Mouse (Mus musculus): ENCODE measurements around the gene Acrv1. TPM values are rescaled to one million over a fixed set of nuclear protein-coding genes. Genes with fewer than 3 reads are reported as not detected.
"Not testable (repeated sequence)": the region's sequence is repeated elsewhere in the genome, so short reads cannot be mapped to it uniquely, and the experiment has no call there.

Gene Acrv1
- polyA plus RNA-seq (2014; fragmentation: Nextera tagmentation; extraction: Ambion mirVana): not detected in 2 replicates

DNA sequence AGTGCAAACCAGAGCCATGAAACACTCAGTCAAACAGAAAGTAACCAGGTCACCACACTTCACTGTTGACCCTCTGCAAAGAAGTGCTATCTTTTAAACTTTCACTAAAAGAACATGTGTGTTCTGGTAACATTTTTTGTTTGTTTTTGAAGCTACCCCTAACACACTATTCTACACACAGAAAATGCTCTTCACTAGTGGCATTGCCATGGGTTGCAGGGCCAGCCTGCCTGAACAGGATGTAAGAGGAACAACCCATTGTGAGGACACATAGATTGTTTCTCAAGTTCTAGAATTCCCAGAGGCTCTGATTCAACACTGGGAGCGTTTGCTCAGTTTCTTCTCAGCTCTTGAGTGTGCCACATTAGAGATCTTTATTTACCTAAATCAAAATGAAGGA is at the start of gene Acrv1:
TSS of gene Acrv1 (plus strand) at position 301 of the 400 bp plus-strand sequence.
- no peaks in the 10 kb centered on the region for H3K36me3 ChIP-seq (ENCODE audit: control insufficient read depth, insufficient read depth, low read length)
- ATAC-seq (ENCODE audit: insufficient number of reproducible peaks, low FRiP score, low TSS enrichment, low read depth) (no peak), DNase-seq (ENCODE audit: low spot score) (no peak)
- H3K27ac ChIP-seq (replicated peaks; ENCODE audit: low read depth, low read length): no peak within 1 kb of the TSS
- no peaks in the 10 kb centered on the region for H3K4me1 ChIP-seq (ENCODE audit: control insufficient read depth, insufficient read depth, low read length)
- no peak within 1 kb of the TSS for H3K4me3 ChIP-seq (ENCODE audit: low read depth, low read length)
- H3K4me2 ChIP-seq (ENCODE audit: low read depth, severe bottlenecking): no peak within 1 kb of the TSS
- no peaks in the 10 kb centered on the region for H3K27me3 ChIP-seq (ENCODE audit: control insufficient read depth, insufficient read depth, low read length)
- H3K9ac ChIP-seq (ENCODE audit: low read length): no peak within 1 kb of the TSS
- WGBS: 65% methylated on average over 1 of the region's 1 CpGs
- H3K9me3 ChIP-seq (ENCODE audit: control insufficient read depth, low read length): no peaks in the 10 kb centered on the region

GRCm38 (mm10) chr9:36643276-36643675 is 49.7 kb upstream of the Acrv1 start, which contains the start of gene A630095E13Rik:
Gene A630095E13Rik, minus strand, starts transcription at chr9:36643376.
- 65% methylated on average over 3 of the region's 3 CpGs for WGBS
- not testable (repeated sequence) for H3K4me3 ChIP-seq (ENCODE audit: low read depth, low read length); H3K27ac ChIP-seq (replicated peaks; ENCODE audit: low read depth, low read length); H3K36me3 ChIP-seq (ENCODE audit: control insufficient read depth, insufficient read depth, low read length); DNase-seq (ENCODE audit: low spot score); H3K4me2 ChIP-seq (ENCODE audit: low read depth, severe bottlenecking); ATAC-seq (ENCODE audit: insufficient number of reproducible peaks, low FRiP score, low TSS enrichment, low read depth); H3K4me1 ChIP-seq (ENCODE audit: control insufficient read depth, insufficient read depth, low read length); H3K9ac ChIP-seq (ENCODE audit: low read length); H3K9me3 ChIP-seq (ENCODE audit: control insufficient read depth, low read length); H3K27me3 ChIP-seq (ENCODE audit: control insufficient read depth, insufficient read depth, low read length)

DNA sequence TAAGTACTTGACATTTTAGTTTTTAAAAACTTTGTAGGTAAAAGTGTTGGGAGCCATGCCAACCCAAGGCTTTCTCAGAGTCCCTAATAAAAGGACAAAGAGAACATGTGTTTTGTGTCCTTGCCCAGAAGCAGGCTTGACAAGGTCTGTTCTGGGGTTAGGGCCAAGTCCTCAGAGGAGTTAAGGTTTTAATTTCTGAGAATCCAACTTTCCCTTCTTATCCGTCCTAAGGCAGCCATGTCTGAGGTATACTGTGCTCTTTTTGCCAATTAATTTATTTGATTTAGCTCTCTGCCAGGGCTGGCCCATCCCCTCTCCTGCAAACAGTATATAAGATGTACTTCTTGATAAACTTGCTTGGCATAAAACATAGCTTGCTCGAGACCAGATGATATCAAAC is 11.6 kb upstream of the Acrv1 start:
- Histone ChIP-seq H3K9ac (ENCODE audit: low read length) (no peak overlapping the region), H3K27me3 (ENCODE audit: control insufficient read depth, insufficient read depth, low read length) (no peaks in the 10 kb centered on the region), H3K4me2 (ENCODE audit: low read depth, severe bottlenecking) (no peak overlapping the region), H3K36me3 (ENCODE audit: control insufficient read depth, insufficient read depth, low read length) (no peaks in the 10 kb centered on the region), H3K9me3 (ENCODE audit: control insufficient read depth, low read length) (no peaks in the 10 kb centered on the region), H3K27ac (replicated peaks; ENCODE audit: low read depth, low read length) (no peak overlapping the region), H3K4me1 (ENCODE audit: control insufficient read depth, insufficient read depth, low read length) (no peaks in the 10 kb centered on the region), H3K4me3 (ENCODE audit: low read depth, low read length) (no peak overlapping the region)
- no peak for ATAC-seq (ENCODE audit: insufficient number of reproducible peaks, low FRiP score, low TSS enrichment, low read depth)
- 81% methylated on average over 2 of the region's 2 CpGs for WGBS
- no peak for DNase-seq (ENCODE audit: low spot score)

GRCm38 (mm10) chr9:36687329-36687728 is 5.7 kb upstream of the Acrv1 start:
- no peaks in the 10 kb centered on the region for H3K27me3 ChIP-seq (ENCODE audit: control insufficient read depth, insufficient read depth, low read length)
- no peaks in the 10 kb centered on the region for H3K4me1 ChIP-seq (ENCODE audit: control insufficient read depth, insufficient read depth, low read length)
- DNase-seq (ENCODE audit: low spot score) (no peak), ATAC-seq (ENCODE audit: insufficient number of reproducible peaks, low FRiP score, low TSS enrichment, low read depth) (no peak)
- H3K9ac ChIP-seq (ENCODE audit: low read length): no peak overlapping the region
- no peak overlapping the region for H3K27ac ChIP-seq (replicated peaks; ENCODE audit: low read depth, low read length)
- H3K36me3 ChIP-seq (ENCODE audit: control insufficient read depth, insufficient read depth, low read length): no peaks in the 10 kb centered on the region
- no peak overlapping the region for H3K4me3 ChIP-seq (ENCODE audit: low read depth, low read length)
- H3K4me2 ChIP-seq (ENCODE audit: low read depth, severe bottlenecking): no peak overlapping the region
- no peaks in the 10 kb centered on the region for H3K9me3 ChIP-seq (ENCODE audit: control insufficient read depth, low read length)

- Histone ChIP-seq H3K4me2 (ENCODE audit: low read depth, severe bottlenecking) (no peak overlapping the region), H3K4me3 (ENCODE audit: low read depth, low read length) (no peak overlapping the region), H3K9ac (ENCODE audit: low read length) (no peak overlapping the region), H3K4me1 (ENCODE audit: control insufficient read depth, insufficient read depth, low read length) (no peaks in the 10 kb centered on the region), H3K27me3 (ENCODE audit: control insufficient read depth, insufficient read depth, low read length) (no peaks in the 10 kb centered on the region), H3K9me3 (ENCODE audit: control insufficient read depth, low read length) (no peaks in the 10 kb centered on the region), H3K36me3 (ENCODE audit: control insufficient read depth, insufficient read depth, low read length) (no peaks in the 10 kb centered on the region), H3K27ac (replicated peaks; ENCODE audit: low read depth, low read length) (no peak overlapping the region)
- DNase-seq (ENCODE audit: low spot score) (no peak), ATAC-seq (ENCODE audit: insufficient number of reproducible peaks, low FRiP score, low TSS enrichment, low read depth) (no peak)
- 92% methylated on average over 10 of the region's 10 CpGs for WGBS
These were observed 1.3 kb downstream of the Acrv1 start for GRCm38 (mm10) chr9:36694276-36694675.

DNA sequence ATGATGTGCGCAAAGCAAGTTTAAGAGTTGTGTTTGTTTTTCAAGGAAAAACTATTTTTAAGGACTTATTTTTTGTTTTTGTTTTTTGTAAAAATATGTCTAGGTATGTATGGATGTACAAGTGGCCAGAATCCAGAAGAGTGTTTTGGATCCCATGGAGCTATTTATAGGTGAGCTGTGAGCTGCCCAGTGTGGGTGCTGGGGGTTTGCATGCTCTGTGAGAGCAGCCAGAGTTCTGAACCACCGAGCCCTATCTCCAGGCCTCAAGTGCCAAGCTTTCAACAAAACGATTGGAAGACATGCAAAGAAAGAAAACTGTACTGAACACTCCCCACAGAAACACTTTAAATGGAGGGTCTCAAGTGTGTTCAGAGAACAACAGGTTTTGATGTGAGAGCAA is 12.9 kb downstream of the Acrv1 start:
- H3K27me3 ChIP-seq (ENCODE audit: control insufficient read depth, insufficient read depth, low read length): no peaks in the 10 kb centered on the region
- H3K36me3 ChIP-seq (ENCODE audit: control insufficient read depth, insufficient read depth, low read length): 0 out of 2 replicates have a peak, but pooled peaks cover 3% of the 10 kb centered on the region
- H3K9me3 ChIP-seq (ENCODE audit: control insufficient read depth, low read length): no peaks in the 10 kb centered on the region
- H3K4me2 ChIP-seq (ENCODE audit: low read depth, severe bottlenecking): no peak overlapping the region
- H3K9ac ChIP-seq (ENCODE audit: low read length): no peak overlapping the region
- H3K4me1 ChIP-seq (ENCODE audit: control insufficient read depth, insufficient read depth, low read length): no peaks in the 10 kb centered on the region
- DNase-seq (ENCODE audit: low spot score) (no peak), ATAC-seq (ENCODE audit: insufficient number of reproducible peaks, low FRiP score, low TSS enrichment, low read depth) (no peak)
- no peak overlapping the region for H3K4me3 ChIP-seq (ENCODE audit: low read depth, low read length)
- WGBS: 88% methylated on average over 3 of the region's 3 CpGs
- H3K27ac ChIP-seq (replicated peaks; ENCODE audit: low read depth, low read length): no peak overlapping the region

GRCm38 (mm10) chr9:36707304-36707703 is 14.3 kb downstream of the Acrv1 start:
- Histone ChIP-seq H3K4me1 (ENCODE audit: control insufficient read depth, insufficient read depth, low read length) (no peaks in the 10 kb centered on the region), H3K4me2 (ENCODE audit: low read depth, severe bottlenecking) (no peak overlapping the region), H3K27ac (replicated peaks; ENCODE audit: low read depth, low read length) (no peak overlapping the region), H3K36me3 (ENCODE audit: control insufficient read depth, insufficient read depth, low read length) (0 out of 2 replicates have a peak, but pooled peaks cover 3% of the 10 kb centered on the region), H3K4me3 (ENCODE audit: low read depth, low read length) (no peak overlapping the region), H3K27me3 (ENCODE audit: control insufficient read depth, insufficient read depth, low read length) (no peaks in the 10 kb centered on the region), H3K9ac (ENCODE audit: low read length) (no peak overlapping the region), H3K9me3 (ENCODE audit: control insufficient read depth, low read length) (no peaks in the 10 kb centered on the region)
- 93% methylated on average over 6 of the region's 6 CpGs for WGBS
- ATAC-seq (ENCODE audit: insufficient number of reproducible peaks, low FRiP score, low TSS enrichment, low read depth) (no peak), DNase-seq (ENCODE audit: low spot score) (no peak)

GRCm38 (mm10) chr9:36716624-36717023 is 23.6 kb downstream of the Acrv1 start:
- H3K9ac ChIP-seq (ENCODE audit: low read length): no peak overlapping the region
- H3K9me3 ChIP-seq (ENCODE audit: control insufficient read depth, low read length): no peaks in the 10 kb centered on the region
- peaks cover 5% of the 10 kb centered on the region for H3K36me3 ChIP-seq (ENCODE audit: control insufficient read depth, insufficient read depth, low read length)
- DNase-seq (ENCODE audit: low spot score) (no peak), ATAC-seq (ENCODE audit: insufficient number of reproducible peaks, low FRiP score, low TSS enrichment, low read depth) (no peak)
- no peak overlapping the region for H3K27ac ChIP-seq (replicated peaks; ENCODE audit: low read depth, low read length)
- H3K27me3 ChIP-seq (ENCODE audit: control insufficient read depth, insufficient read depth, low read length): no peaks in the 10 kb centered on the region
- no peaks in the 10 kb centered on the region for H3K4me1 ChIP-seq (ENCODE audit: control insufficient read depth, insufficient read depth, low read length)
- H3K4me2 ChIP-seq (ENCODE audit: low read depth, severe bottlenecking): no peak overlapping the region
- no peak overlapping the region for H3K4me3 ChIP-seq (ENCODE audit: low read depth, low read length)
- WGBS: 84% methylated on average over 3 of the region's 3 CpGs

Data from limb, embryonic 11.5 days (tissue).